27 mouse cellular contexts compared by ENCODE assay signal in genomic region chr13:29907995-29908394, GRCm38 (mm10).
"Had no signal": no experiment of that assay in that cellular context is flagged by ENCODE, and none has a peak within 500 bp of the region (broad histone marks: within the 10 kb centered on the region; RNA-seq: fewer than 3 reads in every experiment).

No protein-coding gene starts in this region.

- H3K27me3 ChIP-seq: heart, embryonic 12.5 days; hindbrain, embryonic 12.5 days; intestine, embryonic 15.5 days; limb, embryonic 13.5 days; limb, embryonic 15.5 days; liver, embryonic 12.5 days had no signal

- ATAC-seq: hindbrain, embryonic 16.5 days; inflammation-experienced regulatory T-cells, adult 6 months; intestine, embryonic 15.5 days; intestine, postnatal 0 days; liver, embryonic 12.5 days had no signal

- H3K27ac ChIP-seq: gastrocnemius, adult 2 months; heart, adult 2 months; heart, embryonic 10.5 days; hindbrain, embryonic 10.5 days; hindbrain, embryonic 12.5 days; hindbrain, embryonic 14.5 days; intestine, embryonic 15.5 days; layer of hippocampus, adult 2 months; left cerebral cortex, adult 2 months; limb, embryonic 13.5 days; limb, embryonic 15.5 days; liver, embryonic 12.5 days; liver, embryonic 14.5 days had no signal

- H3K4me1 ChIP-seq: heart, embryonic 10.5 days; heart, embryonic 12.5 days; hindbrain, embryonic 10.5 days; hindbrain, embryonic 12.5 days; intestine, embryonic 15.5 days; limb, embryonic 15.5 days; liver, embryonic 12.5 days had no signal

- H3K9me3 ChIP-seq: intestine, embryonic 15.5 days; limb, embryonic 15.5 days; liver, embryonic 12.5 days had no signal

- DNase-seq: gastrocnemius, adult 2 months; gastrocnemius, postnatal 10 days; gastrocnemius, postnatal 25 days; heart, adult 2 months; heart, postnatal 10 days; heart, postnatal 4 days; kidney, adult 2 months; kidney, adult 9 months; kidney, postnatal 10 days; kidney, postnatal 25 days; kidney, postnatal 4 days; left cerebral cortex, postnatal 4 days had no signal

- H3K4me2 ChIP-seq: heart, embryonic 12.5 days; hindbrain, embryonic 12.5 days; hindbrain, embryonic 14.5 days; intestine, embryonic 15.5 days; limb, embryonic 13.5 days; limb, embryonic 15.5 days; liver, embryonic 12.5 days had no signal

- H3K4me3 ChIP-seq: gastrocnemius, adult 2 months; heart, adult 2 months; heart, embryonic 10.5 days; heart, embryonic 12.5 days; hindbrain, embryonic 10.5 days; hindbrain, embryonic 12.5 days; intestine, embryonic 15.5 days; layer of hippocampus, adult 2 months; left cerebral cortex, adult 2 months; limb, embryonic 13.5 days; limb, embryonic 15.5 days; liver, embryonic 12.5 days had no signal

- H3K9ac ChIP-seq: heart, embryonic 12.5 days; hindbrain, embryonic 12.5 days; hindbrain, embryonic 14.5 days; intestine, embryonic 15.5 days; limb, embryonic 13.5 days; limb, embryonic 15.5 days; liver, embryonic 12.5 days; liver, embryonic 14.5 days had no signal
